8 mouse cellular contexts compared by ENCODE assay signal in genomic region chr17:73882194-73882593, GRCm38 (mm10).
A peak's percentile ranks its signal among the peaks of the same experiment; 100 is the strongest.
DNase-seq lines count a peak whose midpoint lies in the region; ATAC-seq and TF ChIP-seq lines count a peak whose summit lies in the region.

No protein-coding gene starts in this region.

- no peaks in the 10 kb centered on the region for H3K27me3 ChIP-seq in Patski
- no peaks in the 10 kb centered on the region for H3K27me3 ChIP-seq in hindbrain, embryonic 12.5 days

- H3K4me2 ChIP-seq in hindbrain, embryonic 12.5 days (replicated peaks), result no peak overlapping the region

- no peak overlapping the region for H3K9ac ChIP-seq in hindbrain, embryonic 12.5 days

- in situ Hi-C loops in Patski (cut with MboI; ENCODE audit: low pct_unique_long_range_greater_than_20kb), result loop anchor here (5.0 to 25.0 kb wide), 4 partner anchors 75 to 1020 kb away; no protein-coding TSS in a partner anchor

- no peak overlapping the region for H3K27ac ChIP-seq in hindbrain, embryonic 12.5 days

- DNase-seq in Patski (ENCODE audit: low read depth, low spot score), result peak; percentile 4
- DNase-seq in cerebellum, adult 9-10 months, result peak; percentile 90
- DNase-seq in frontal cortex, postnatal 14 days (ENCODE audit: low spot score in 2 of 2), result peak; percentile 54 to 82
- peak; percentile 73 for DNase-seq in layer of hippocampus, adult 9-11 months
- peak; percentile 80 for DNase-seq in lung, postnatal 14 days
- DNase-seq in retina, postnatal 1 day, result peak; percentile 91
- DNase-seq in urinary bladder, postnatal 10 days (ENCODE audit: low spot score), result peak; percentile 40

- TF ChIP-seq CTCF in Patski (IDR thresholded peaks at IDR 0.05), result peak; percentile 95

- no peak overlapping the region for H3K4me3 ChIP-seq in hindbrain, embryonic 12.5 days

- no peaks in the 10 kb centered on the region for H3K9me3 ChIP-seq in hindbrain, embryonic 12.5 days (replicated peaks)

- 15% methylated on average over 9 of the region's 9 CpGs for WGBS in hindbrain, embryonic 12.5 days

- POLR2A ChIA-PET in Patski (lab: Charles Lee), result no interaction called here

- no peaks in the 10 kb centered on the region for H3K36me3 ChIP-seq in hindbrain, embryonic 12.5 days

- ATAC-seq in Patski, result peak; percentile 90
- ATAC-seq in hindbrain, embryonic 12.5 days (ENCODE audit: low FRiP score), result peak; percentile 84

- CTCF ChIA-PET in Patski (lab: Charles Lee), result interaction anchor here (0.7 to 2.2 kb wide), 6 partner anchors 11 to 577 kb away, joined by 3 to 10 read pairs (median 4); no protein-coding TSS in a partner anchor

- H3K4me1 ChIP-seq in hindbrain, embryonic 12.5 days, result peaks cover 4% of the 10 kb centered on the region; the same call in 1 of the 2 replicates

Comparison
In these comparisons a context has a peak if more than half of its experiments do, and no peak if none do; other contexts are left out.
1. DNase-seq: peak in every context shown above with its lines; median percentile 91 in retina, postnatal 1 day; 90 in cerebellum, adult 9-10 months; 80 in lung, postnatal 14 days; 73 in layer of hippocampus, adult 9-11 months; 68 in frontal cortex, postnatal 14 days; 40 in urinary bladder, postnatal 10 days; 4 in Patski.